Mouse (Mus musculus) intestine, embryonic 16.5 days (tissue): ENCODE measurements around the gene Cmip. TPM values are rescaled to one million over a fixed set of nuclear protein-coding genes. Genes with fewer than 3 reads are reported as not detected.

Experiments
- ATAC-seq: fragments of 200-750 bp; cut with Nextera tagmentation; 2 replicates; pipeline ENCODE4 v1.8.0; 2017; ENCODE audit warnings: moderate TSS enrichment, moderate library complexity
- H3K27ac ChIP-seq: fragments of 300-500 bp; sonication (generic); 2 replicates; pipeline ENCODE4 v1.5.1; 2014; ENCODE audit warnings: mild to moderate bottlenecking, low read length
- H3K27me3 ChIP-seq: fragments of 300-500 bp; sonication (generic); replicated peaks from 2 replicates; pipeline ENCODE4 v1.6.1; 2014; ENCODE audit warnings: low read length, control low read depth, mixed read lengths; ENCODE audit not compliant: control insufficient read depth, insufficient read depth
- H3K36me3 ChIP-seq: fragments of 300-500 bp; sonication (generic); 2 replicates; pipeline ENCODE4 v1.6.1; 2014; ENCODE audit warnings: low read length, control low read depth; ENCODE audit not compliant: control insufficient read depth, insufficient read depth
- H3K4me1 ChIP-seq: fragments of 300-500 bp; sonication (generic); 2 replicates; pipeline ENCODE4 v1.6.1; 2014; ENCODE audit warnings: low read length, control low read depth, mixed read lengths; ENCODE audit not compliant: control insufficient read depth, insufficient read depth
- H3K4me2 ChIP-seq: fragments of 300-500 bp; sonication (generic); 2 replicates; pipeline ENCODE4 v1.6.1; 2014; ENCODE audit warnings: low read depth, low read length, control low read depth
- H3K4me3 ChIP-seq: fragments of 300-500 bp; sonication (generic); 2 replicates; pipeline ENCODE4 v1.5.1; 2014; ENCODE audit warnings: mild to moderate bottlenecking, low read length
- H3K9ac ChIP-seq: fragments of 300-500 bp; sonication (generic); 2 replicates; pipeline ENCODE4 v1.6.1; 2014; ENCODE audit warnings: low read depth, low read length
- H3K9me3 ChIP-seq: fragments of 300-500 bp; sonication (generic); 2 replicates; pipeline ENCODE4 v1.6.1; 2016; ENCODE audit warnings: low read length, control low read depth; ENCODE audit not compliant: control insufficient read depth
- WGBS: fragments of 180-500 bp; shearing (Covaris S2); extraction: QIAGEN DNeasy Blood & Tissue Kit; methylation state at CpG from one replicate; pipeline ENCODE4 v1.1.7; 2014; 5-methylcytosine and 5-hydroxymethylcytosine counted together
- polyA plus RNA-seq: library from polyadenylated mRNA; unstranded; fragments of >200 nt; fragmentation: Nextera tagmentation; extraction: Ambion mirVana; gene quantifications from 2 replicates; pipeline ENCODE4 v1.2.1, GENCODE M21; 2015

The Cmip gene
- polyA plus RNA-seq, 1 experiment from 2014 or later: 16.8 TPM

DNA sequence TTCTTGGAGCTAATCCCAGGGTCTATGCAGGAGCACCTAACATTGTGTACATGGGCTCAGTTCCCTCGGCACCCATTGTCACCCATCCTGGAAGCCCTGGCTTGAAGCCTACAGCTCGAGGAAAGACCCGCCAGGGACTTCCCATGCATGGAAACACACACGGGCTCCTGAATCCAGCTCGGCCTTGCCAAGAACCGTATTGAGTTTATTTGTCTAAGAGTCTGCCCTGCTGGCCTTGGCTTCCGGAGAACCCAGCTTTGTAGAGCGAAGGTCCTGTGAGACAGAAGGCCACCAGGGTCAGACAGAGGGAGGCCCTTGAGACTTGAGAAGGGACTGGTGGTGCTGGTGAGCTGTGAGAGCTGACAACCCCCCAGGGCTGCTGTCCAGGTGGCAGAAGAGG is 111.9 kb downstream of the Cmip start:
- 60% methylated on average over 8 of the region's 8 CpGs for WGBS
- H3K36me3 ChIP-seq: no peaks in the 10 kb centered on the region
- H3K4me1 ChIP-seq: peaks cover 50% of the 10 kb centered on the region
- H3K27me3 ChIP-seq: no peaks in the 10 kb centered on the region
- no peak overlapping the region for H3K4me2 ChIP-seq
- no peak overlapping the region for H3K4me3 ChIP-seq
- no peak overlapping the region for H3K27ac ChIP-seq
- no peak for ATAC-seq
- H3K9ac ChIP-seq: no peak overlapping the region
- H3K9me3 ChIP-seq: no peaks in the 10 kb centered on the region

DNA sequence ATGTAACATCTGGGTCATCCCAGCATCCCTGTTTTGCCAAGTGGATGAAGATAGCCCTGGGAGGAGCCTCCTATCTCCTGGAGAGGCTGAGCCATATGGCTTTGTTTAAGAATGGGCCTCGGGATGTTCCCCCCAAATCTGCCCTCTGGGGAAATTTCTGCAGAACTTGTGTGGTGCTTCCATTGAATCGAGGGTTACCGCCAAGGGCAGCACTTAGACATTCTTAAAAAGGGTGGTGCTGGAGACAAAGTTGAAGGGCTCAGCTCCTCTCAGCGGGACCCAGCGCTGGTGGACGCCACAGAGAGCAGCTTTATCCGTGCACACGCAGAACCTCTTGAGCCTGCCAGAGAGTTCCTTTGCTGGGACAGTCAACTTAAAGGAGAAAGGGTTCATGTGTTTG is 113.1 kb downstream of the Cmip start:
- H3K9me3 ChIP-seq: no peaks in the 10 kb centered on the region

DNA sequence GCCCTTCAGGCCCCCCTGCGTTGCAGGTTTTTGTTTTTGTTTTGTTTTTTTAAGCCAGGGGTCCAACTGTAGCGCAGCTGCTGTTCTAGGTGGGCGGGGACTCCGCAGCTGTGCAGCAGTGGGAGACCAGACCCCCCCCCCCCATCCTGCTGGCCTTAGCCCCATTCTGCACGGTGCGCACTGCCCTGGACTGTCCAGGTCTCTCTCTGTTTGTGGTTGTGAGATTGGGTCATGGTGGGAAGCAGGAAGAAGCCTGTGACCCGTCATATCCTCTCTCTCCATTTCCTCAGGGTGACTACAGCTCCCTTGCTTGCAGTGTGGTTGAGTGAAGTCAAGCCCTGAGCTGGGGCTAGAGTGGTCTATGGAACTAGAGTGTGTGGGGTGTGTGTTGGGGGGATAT is 114.3 kb downstream of the Cmip start:
- H3K27me3 ChIP-seq: no peaks in the 10 kb centered on the region
- H3K4me2 ChIP-seq: no peak overlapping the region
- no peaks in the 10 kb centered on the region for H3K36me3 ChIP-seq
- no peaks in the 10 kb centered on the region for H3K9me3 ChIP-seq
- 69% methylated on average over 7 of the region's 7 CpGs for WGBS
- no peak overlapping the region for H3K9ac ChIP-seq
- no peak overlapping the region for H3K27ac ChIP-seq
- no peak overlapping the region for H3K4me3 ChIP-seq
- H3K4me1 ChIP-seq: peaks cover 55% of the 10 kb centered on the region
- peak; percentile 19; the same call in 1 of the 2 replicates for ATAC-seq

More for the DNA sequence above, 113.1 kb downstream of the Cmip start:
- ATAC-seq: no peak
- Histone ChIP-seq H3K4me1 (peaks cover 55% of the 10 kb centered on the region), H3K36me3 (no peaks in the 10 kb centered on the region), H3K4me2 (no peak overlapping the region), H3K4me3 (no peak overlapping the region), H3K9ac (no peak overlapping the region), H3K27ac (peak overlapping the region; percentile 31; the same call in 1 of the 2 replicates), H3K27me3 (no peaks in the 10 kb centered on the region)
- WGBS: 74% methylated on average over 8 of the region's 8 CpGs

DNA sequence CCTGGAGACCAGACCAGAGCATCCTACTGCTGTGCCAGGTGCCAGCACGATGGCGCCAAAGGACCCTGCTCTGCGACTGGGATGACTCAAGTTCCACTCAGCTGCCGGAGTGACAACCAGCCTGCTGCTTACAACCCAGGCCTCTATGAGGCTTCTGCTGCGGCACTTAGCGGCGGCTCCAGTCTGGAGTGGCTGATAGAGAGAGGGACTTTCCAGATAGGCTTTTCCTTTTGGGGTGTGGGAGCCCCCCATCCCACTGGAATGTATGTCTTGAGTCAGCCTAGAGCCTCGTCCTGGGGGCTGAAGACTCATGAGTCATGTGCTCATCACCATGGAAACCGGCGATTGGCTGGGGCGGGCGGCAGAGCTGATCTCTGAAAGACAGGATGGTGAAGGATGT is 115.2 kb downstream of the Cmip start:
- 76% methylated on average over 12 of the region's 12 CpGs for WGBS
- H3K9ac ChIP-seq: no peak overlapping the region
- no peaks in the 10 kb centered on the region for H3K9me3 ChIP-seq
- no peak overlapping the region for H3K4me3 ChIP-seq
- H3K36me3 ChIP-seq: no peaks in the 10 kb centered on the region
- H3K4me1 ChIP-seq: peaks cover 50% of the 10 kb centered on the region
- H3K27ac ChIP-seq: no peak overlapping the region
- no peak for ATAC-seq
- H3K27me3 ChIP-seq: no peaks in the 10 kb centered on the region
- H3K4me2 ChIP-seq: no peak overlapping the region

DNA sequence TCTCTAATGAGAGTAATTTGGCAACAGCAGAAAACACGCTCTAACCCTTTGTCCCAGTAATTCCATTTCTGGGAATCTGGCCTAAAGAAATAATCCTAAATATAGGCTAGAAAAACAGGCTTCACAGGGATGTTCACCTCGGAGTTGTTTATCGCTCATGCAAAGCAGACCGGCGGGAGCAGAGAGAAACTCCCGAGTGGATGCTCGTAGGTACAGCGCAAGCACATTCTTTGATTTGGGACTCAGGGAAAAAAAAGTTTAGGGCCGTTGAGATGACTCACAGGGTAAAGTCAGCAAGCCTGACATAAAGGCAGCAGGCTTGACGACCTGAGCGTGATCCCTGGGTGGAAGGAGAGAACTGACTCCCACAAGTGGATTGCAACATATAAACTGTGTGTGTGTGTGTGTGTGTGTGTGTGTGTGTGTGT is 116.2 kb downstream of the Cmip start:
- peaks cover 40% of the 10 kb centered on the region for H3K4me1 ChIP-seq
- no peak overlapping the region for H3K4me2 ChIP-seq
- H3K27me3 ChIP-seq: no peaks in the 10 kb centered on the region
- H3K27ac ChIP-seq: no peak overlapping the region
- 47% methylated on average over 11 of the region's 11 CpGs for WGBS
- peak; percentile 47; the same call in 1 of the 2 replicates for ATAC-seq
- no peak overlapping the region for H3K4me3 ChIP-seq
- H3K9ac ChIP-seq: no peak overlapping the region
- H3K36me3 ChIP-seq: no peaks in the 10 kb centered on the region
- H3K9me3 ChIP-seq: no peaks in the 10 kb centered on the region

DNA sequence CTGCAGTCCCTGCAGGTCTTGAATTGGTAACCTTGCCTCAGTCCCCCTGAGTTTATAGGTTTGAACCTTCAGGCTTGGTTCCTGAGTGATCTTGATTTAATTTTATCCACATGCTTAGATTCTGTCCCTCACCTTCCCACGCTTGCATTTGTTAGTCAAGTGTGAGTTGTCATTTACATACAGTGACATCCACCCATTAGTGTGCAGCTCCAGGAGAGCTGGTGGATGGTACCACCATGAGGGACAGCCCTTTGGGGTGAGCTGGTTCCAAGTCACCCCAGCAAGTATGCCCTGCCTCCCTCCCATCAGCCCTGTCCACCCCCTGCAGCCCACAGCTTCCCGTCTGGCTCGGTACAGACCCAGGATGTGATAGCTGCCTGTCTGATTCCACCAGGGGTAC is 117.2 kb downstream of the Cmip start:
- H3K4me1 ChIP-seq: peaks cover 34% of the 10 kb centered on the region
- H3K9ac ChIP-seq: no peak overlapping the region
- WGBS: 81% methylated on average over 3 of the region's 3 CpGs
- no peak overlapping the region for H3K4me3 ChIP-seq
- H3K9me3 ChIP-seq: no peaks in the 10 kb centered on the region
- ATAC-seq: no peak
- H3K27me3 ChIP-seq: no peaks in the 10 kb centered on the region
- H3K36me3 ChIP-seq: no peaks in the 10 kb centered on the region
- H3K27ac ChIP-seq: no peak overlapping the region
- no peak overlapping the region for H3K4me2 ChIP-seq

DNA sequence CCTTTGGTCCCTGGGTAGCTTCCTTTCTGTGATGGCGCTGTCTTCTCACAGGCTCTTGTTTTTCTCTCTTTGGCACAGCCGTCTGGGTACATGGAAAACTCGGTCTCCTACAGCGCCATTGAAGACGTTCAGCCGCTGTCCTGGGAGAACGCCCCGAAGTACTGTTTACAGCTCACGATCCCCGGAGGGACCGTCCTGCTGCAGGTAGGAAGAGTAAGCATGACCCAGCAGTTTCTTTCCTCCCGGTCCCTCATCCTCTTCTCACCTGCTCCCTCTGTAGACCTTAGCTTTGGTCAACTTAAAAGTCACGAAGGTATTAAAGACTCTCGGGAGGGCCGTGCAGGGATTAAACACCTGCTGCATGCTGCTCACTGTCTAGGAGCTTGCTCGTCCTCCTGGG is 120.1 kb downstream of the Cmip start:
- Histone ChIP-seq H3K9me3 (no peaks in the 10 kb centered on the region), H3K27me3 (no peaks in the 10 kb centered on the region), H3K36me3 (no peaks in the 10 kb centered on the region), H3K4me3 (no peak overlapping the region), H3K4me1 (peaks cover 11% of the 10 kb centered on the region; the same call in 1 of the 2 replicates), H3K27ac (no peak overlapping the region), H3K9ac (no peak overlapping the region), H3K4me2 (no peak overlapping the region)
- WGBS: 76% methylated on average over 16 of the region's 16 CpGs
- no peak for ATAC-seq

DNA sequence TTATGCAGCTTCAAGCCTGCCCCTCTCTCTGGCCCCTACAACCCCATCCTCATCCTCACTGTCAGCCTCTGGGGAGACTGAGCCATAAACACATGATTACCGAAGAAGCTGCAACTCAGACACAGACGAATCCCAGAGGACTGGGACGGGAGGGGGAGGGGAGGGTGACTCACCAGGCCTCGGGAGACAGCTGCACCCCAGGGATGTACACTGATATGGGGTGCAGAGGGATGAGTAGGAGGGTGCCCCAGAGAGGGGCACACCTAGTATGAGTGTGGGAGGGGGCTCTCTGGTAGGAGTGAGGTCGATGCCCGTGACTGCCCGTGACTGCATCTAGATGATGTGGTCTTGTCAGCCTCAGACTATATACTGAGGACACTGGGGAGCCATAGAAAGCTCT is 121.8 kb downstream of the Cmip start:
- 63% methylated on average over 7 of the region's 7 CpGs for WGBS
- no peaks in the 10 kb centered on the region for H3K27me3 ChIP-seq
- no peak overlapping the region for H3K4me3 ChIP-seq
- H3K4me1 ChIP-seq: peaks cover 10% of the 10 kb centered on the region; the same call in 1 of the 2 replicates
- H3K9ac ChIP-seq: no peak overlapping the region; the same call in 1 of the 2 replicates
- no peaks in the 10 kb centered on the region for H3K36me3 ChIP-seq
- ATAC-seq: 0 out of 2 replicates have a peak, but pooled peaks have one; percentile 10
- no peak overlapping the region for H3K27ac ChIP-seq
- no peaks in the 10 kb centered on the region for H3K9me3 ChIP-seq
- no peak overlapping the region for H3K4me2 ChIP-seq

DNA sequence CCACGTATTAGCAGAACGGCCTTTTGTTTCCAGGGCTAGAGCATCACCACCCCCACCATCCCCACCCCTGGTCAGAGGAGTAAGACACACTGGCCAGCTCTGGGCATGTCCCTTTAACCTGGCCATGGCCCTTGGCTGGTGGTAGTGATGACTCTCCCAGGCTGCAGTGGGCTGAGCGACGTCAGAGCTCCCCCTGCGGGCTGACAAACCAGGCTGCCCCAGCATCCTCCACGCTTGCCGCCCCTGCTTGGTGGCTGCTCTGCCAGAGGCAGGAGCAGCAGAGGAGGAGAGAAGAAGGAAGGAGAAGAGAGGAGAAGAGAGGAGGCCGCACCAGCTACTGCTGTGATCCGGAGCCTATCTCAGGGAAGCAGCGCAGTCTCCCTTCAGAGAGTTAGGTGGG is 122.3 kb downstream of the Cmip start:
- no peak overlapping the region for H3K27ac ChIP-seq
- no peaks in the 10 kb centered on the region for H3K27me3 ChIP-seq
- peak; percentile 52 for ATAC-seq
- 54% methylated on average over 10 of the region's 10 CpGs for WGBS
- H3K9me3 ChIP-seq: 0 out of 2 replicates have a peak, but pooled peaks cover under 1% of the 10 kb centered on the region
- no peak overlapping the region for H3K4me3 ChIP-seq
- peaks cover 9% of the 10 kb centered on the region; the same call in 1 of the 2 replicates for H3K4me1 ChIP-seq
- H3K36me3 ChIP-seq: no peaks in the 10 kb centered on the region; the same call in 1 of the 2 replicates
- no peak overlapping the region for H3K4me2 ChIP-seq
- no peak overlapping the region for H3K9ac ChIP-seq

- 69% methylated on average over 8 of the region's 8 CpGs for WGBS
- no peak for ATAC-seq
- 0 out of 2 replicates have a peak, but pooled peaks cover 5% of the 10 kb centered on the region for H3K9me3 ChIP-seq
- no peak overlapping the region for H3K9ac ChIP-seq
- H3K27ac ChIP-seq: peak overlapping the region; percentile 36
- H3K36me3 ChIP-seq: no peaks in the 10 kb centered on the region; the same call in 1 of the 2 replicates
- H3K27me3 ChIP-seq: no peaks in the 10 kb centered on the region
- H3K4me1 ChIP-seq: peaks cover 4% of the 10 kb centered on the region; the same call in 1 of the 2 replicates
- H3K4me3 ChIP-seq: no peak overlapping the region
- H3K4me2 ChIP-seq: no peak overlapping the region
Measured at GRCm38 (mm10) chr8:117380796-117381195, 123.9 kb downstream of the Cmip start.
